Mouse (Mus musculus): ENCODE measurements around the gene Vps37b. TPM values are rescaled to one million over a fixed set of nuclear protein-coding genes. Genes with fewer than 3 reads are reported as not detected.

Vps37b gene
- polyA plus RNA-seq, 1 experiment from 2014 or later, result 51.2 TPM

- WGBS, result 89% methylated on average over 9 of the region's 9 CpGs
- no peaks in the 10 kb centered on the region for H3K27me3 ChIP-seq (ENCODE audit: poor library complexity, severe bottlenecking)
- H3K36me3 ChIP-seq (replicated peaks), result no peaks in the 10 kb centered on the region
- no peaks in the 10 kb centered on the region for H3K9me3 ChIP-seq
- peak overlapping the region; percentile 44; the same call in 1 of the 2 replicates for H3K27ac ChIP-seq
- H3K4me3 ChIP-seq, result no peak overlapping the region
- DNase-seq (ENCODE audit: extremely low spot score, low spot score), result no peak
- H3K4me1 ChIP-seq, result peaks cover 48% of the 10 kb centered on the region
These were observed 9.0 kb upstream of the Vps37b start for GRCm38 (mm10) chr5:124041097-124041496.

DNA sequence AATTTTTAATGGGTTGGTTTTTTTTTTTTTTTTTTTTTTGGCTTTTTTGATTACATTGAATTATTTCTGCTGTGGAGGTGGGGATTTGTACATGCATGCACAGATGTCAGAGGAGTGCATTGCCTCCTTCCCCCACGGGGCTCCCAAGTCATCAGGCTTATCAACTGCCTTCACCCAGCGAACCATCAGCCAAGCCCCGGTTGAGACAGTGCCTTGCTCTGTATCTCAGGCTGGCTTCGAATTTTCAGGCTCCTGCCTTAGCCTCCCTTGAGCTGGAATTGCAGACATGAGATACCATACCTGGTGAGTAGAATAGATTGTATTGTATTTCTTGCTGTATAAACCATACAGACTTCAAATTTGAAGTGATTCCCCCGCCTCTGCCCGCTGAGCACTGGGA lies 7.5 kb upstream of the Vps37b start:
- 87% methylated on average over 6 of the region's 6 CpGs for WGBS
- H3K9me3 ChIP-seq, result no peaks in the 10 kb centered on the region
- DNase-seq (ENCODE audit: extremely low spot score, low spot score), result no peak
- no peak overlapping the region for H3K27ac ChIP-seq
- no peaks in the 10 kb centered on the region for H3K27me3 ChIP-seq (ENCODE audit: poor library complexity, severe bottlenecking)
- no peaks in the 10 kb centered on the region for H3K36me3 ChIP-seq (replicated peaks)
- H3K4me3 ChIP-seq, result no peak overlapping the region
- H3K4me1 ChIP-seq, result peaks cover 39% of the 10 kb centered on the region

GRCm38 (mm10) chr5:124036836-124037235 lies 4.8 kb upstream of the Vps37b start:
- Histone ChIP-seq H3K4me1 (peaks cover 23% of the 10 kb centered on the region), H3K4me3 (no peak overlapping the region), H3K27ac (peak overlapping the region; percentile 71), H3K9me3 (no peaks in the 10 kb centered on the region), H3K36me3 (replicated peaks) (no peaks in the 10 kb centered on the region), H3K27me3 (ENCODE audit: poor library complexity, severe bottlenecking) (no peaks in the 10 kb centered on the region)
- DNase-seq (ENCODE audit: extremely low spot score, low spot score), result peak; percentile 63
- whole genome bisulfite sequencing, result 36% methylated on average over 5 of the region's 5 CpGs

- WGBS, result 44% methylated on average over 6 of the region's 6 CpGs
- DNase-seq (ENCODE audit: extremely low spot score, low spot score), result no peak
- H3K4me3 ChIP-seq, result no peak overlapping the region
- H3K4me1 ChIP-seq, result peaks cover 26% of the 10 kb centered on the region
- peak overlapping the region; percentile 71 for H3K27ac ChIP-seq
- no peaks in the 10 kb centered on the region for H3K36me3 ChIP-seq (replicated peaks)
- H3K9me3 ChIP-seq, result no peaks in the 10 kb centered on the region
- no peaks in the 10 kb centered on the region for H3K27me3 ChIP-seq (ENCODE audit: poor library complexity, severe bottlenecking)
These were observed 4.3 kb upstream of the Vps37b start for GRCm38 (mm10) chr5:124036341-124036740.

DNA sequence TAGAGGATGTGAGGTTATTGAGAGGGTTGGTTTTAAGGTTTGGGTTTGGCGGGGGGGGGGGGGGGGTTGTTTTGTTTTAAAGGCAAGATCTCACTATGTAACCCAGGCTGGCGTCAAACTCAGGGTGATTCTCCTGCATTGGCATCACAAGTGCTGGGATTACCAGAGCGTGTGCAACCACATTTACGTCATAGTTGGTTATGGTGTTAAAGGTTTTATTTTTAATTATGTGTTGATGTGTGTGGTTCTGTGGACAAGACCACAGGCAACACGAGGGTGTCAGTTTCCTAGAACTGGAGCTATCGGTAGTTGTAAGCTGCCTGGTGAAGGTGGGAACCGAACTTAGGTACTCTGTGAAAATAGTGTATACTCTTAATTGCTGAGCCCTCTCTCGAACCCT lies 3.7 kb upstream of the Vps37b start:
- Histone ChIP-seq H3K4me3 (no peak overlapping the region), H3K4me1 (peaks cover 31% of the 10 kb centered on the region), H3K9me3 (no peaks in the 10 kb centered on the region), H3K27ac (peak overlapping the region; percentile 71; the same call in 1 of the 2 replicates), H3K27me3 (ENCODE audit: poor library complexity, severe bottlenecking) (no peaks in the 10 kb centered on the region), H3K36me3 (replicated peaks) (no peaks in the 10 kb centered on the region)
- no peak for DNase-seq (ENCODE audit: extremely low spot score, low spot score)
- 85% methylated on average over 8 of the region's 8 CpGs for WGBS

- WGBS, result 94% methylated on average over 9 of the region's 9 CpGs
These were observed 3.3 kb upstream of the Vps37b start for GRCm38 (mm10) chr5:124035406-124035805.

GRCm38 (mm10) chr5:124034471-124034870 lies 2.4 kb upstream of the Vps37b start:
- 81% methylated on average over 11 of the region's 11 CpGs for WGBS

More at GRCm38 (mm10) chr5:124035406-124035805, 3.3 kb upstream of the Vps37b start:
- Histone ChIP-seq H3K27ac (0 out of 2 replicates have a peak overlapping the region, but pooled peaks have one; percentile 15), H3K36me3 (replicated peaks) (no peaks in the 10 kb centered on the region), H3K9me3 (no peaks in the 10 kb centered on the region), H3K27me3 (ENCODE audit: poor library complexity, severe bottlenecking) (no peaks in the 10 kb centered on the region), H3K4me1 (peaks cover 35% of the 10 kb centered on the region), H3K4me3 (no peak overlapping the region)
- no peak for DNase-seq (ENCODE audit: extremely low spot score, low spot score)

DNA sequence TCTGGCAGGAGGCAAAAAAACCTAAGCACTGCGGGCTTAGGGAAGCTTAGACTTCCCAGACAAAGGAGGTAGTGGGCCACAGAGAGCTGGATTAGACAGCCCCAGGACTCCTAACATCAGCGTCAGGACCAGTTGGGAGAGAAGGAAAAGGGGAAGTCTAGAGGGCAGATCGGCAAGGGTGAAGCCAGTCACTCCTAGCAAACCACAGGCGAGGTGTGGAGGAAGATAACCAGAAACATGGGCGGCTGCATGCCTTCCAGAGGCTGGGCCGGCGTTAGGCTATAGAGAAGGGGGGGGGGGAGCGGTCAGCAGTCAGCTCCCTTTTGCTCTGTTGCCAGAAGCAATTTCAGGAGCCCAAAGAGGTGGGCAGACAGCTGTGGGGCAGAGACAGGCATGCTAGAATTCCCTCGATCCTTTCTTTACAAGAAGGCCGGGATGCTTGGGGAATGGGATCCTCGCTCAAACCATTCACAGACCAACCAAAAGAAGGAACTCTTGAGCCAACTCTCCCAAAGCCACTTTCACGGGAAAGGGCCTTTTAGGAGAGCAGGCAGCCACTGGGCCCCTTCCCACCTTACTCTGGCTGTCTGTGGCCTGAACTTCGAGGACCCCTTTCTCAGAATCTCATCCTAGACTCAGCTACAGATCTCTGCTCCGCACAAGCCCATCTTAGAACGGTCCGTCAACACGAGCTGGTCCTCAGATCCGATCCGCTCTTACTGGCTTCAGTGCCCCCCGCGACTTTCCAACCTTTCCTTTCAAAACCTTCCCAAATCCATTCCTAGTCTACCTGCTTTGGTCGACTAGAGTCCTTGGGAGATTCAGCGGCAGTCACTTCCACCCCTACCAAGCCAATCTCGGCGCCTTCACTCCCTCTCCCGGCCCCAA lies 758 bp downstream of the Vps37b start:
- peak; percentile 47 for DNase-seq (ENCODE audit: extremely low spot score, low spot score)
- Histone ChIP-seq H3K9me3 (no peaks in the 10 kb centered on the region), H3K36me3 (replicated peaks) (peaks cover 37% of the 10 kb centered on the region), H3K4me3 (peak overlapping the region; percentile 89), H3K27ac (peak overlapping the region; percentile 97), H3K4me1 (peaks cover 63% of the 10 kb centered on the region), H3K27me3 (ENCODE audit: poor library complexity, severe bottlenecking) (no peaks in the 10 kb centered on the region)
- under 1% methylated on average over 26 of the region's 26 CpGs for WGBS

More at GRCm38 (mm10) chr5:124034471-124034870, 2.4 kb upstream of the Vps37b start:
- no peak overlapping the region for H3K27ac ChIP-seq
- no peaks in the 10 kb centered on the region for H3K9me3 ChIP-seq
- no peak overlapping the region for H3K4me3 ChIP-seq
- DNase-seq (ENCODE audit: extremely low spot score, low spot score), result no peak
- peaks cover 45% of the 10 kb centered on the region for H3K4me1 ChIP-seq
- peaks cover 8% of the 10 kb centered on the region for H3K36me3 ChIP-seq (replicated peaks)
- no peaks in the 10 kb centered on the region for H3K27me3 ChIP-seq (ENCODE audit: poor library complexity, severe bottlenecking)

GRCm38 (mm10) chr5:124030386-124031067 lies 1.5 kb downstream of the Vps37b start:
- Histone ChIP-seq H3K36me3 (replicated peaks) (peaks cover 44% of the 10 kb centered on the region), H3K27ac (peak overlapping the region; percentile 97), H3K27me3 (ENCODE audit: poor library complexity, severe bottlenecking) (no peaks in the 10 kb centered on the region), H3K4me1 (peaks cover 66% of the 10 kb centered on the region), H3K9me3 (no peaks in the 10 kb centered on the region), H3K4me3 (peak overlapping the region; percentile 89)
- 55% methylated on average over 12 of the region's 12 CpGs for WGBS
- DNase-seq (ENCODE audit: extremely low spot score, low spot score), result no peak

GRCm38 (mm10) chr5:124029220-124030035 lies 2.6 kb downstream of the Vps37b start:
- WGBS, result 95% methylated on average over 19 of the region's 19 CpGs
- Histone ChIP-seq H3K4me1 (peaks cover 77% of the 10 kb centered on the region), H3K27me3 (ENCODE audit: poor library complexity, severe bottlenecking) (no peaks in the 10 kb centered on the region), H3K4me3 (0 out of 2 replicates have a peak overlapping the region, but pooled peaks have one; percentile 6), H3K36me3 (replicated peaks) (peaks cover 48% of the 10 kb centered on the region), H3K27ac (no peak overlapping the region), H3K9me3 (no peaks in the 10 kb centered on the region)
- DNase-seq (ENCODE audit: extremely low spot score, low spot score), result no peak

DNA sequence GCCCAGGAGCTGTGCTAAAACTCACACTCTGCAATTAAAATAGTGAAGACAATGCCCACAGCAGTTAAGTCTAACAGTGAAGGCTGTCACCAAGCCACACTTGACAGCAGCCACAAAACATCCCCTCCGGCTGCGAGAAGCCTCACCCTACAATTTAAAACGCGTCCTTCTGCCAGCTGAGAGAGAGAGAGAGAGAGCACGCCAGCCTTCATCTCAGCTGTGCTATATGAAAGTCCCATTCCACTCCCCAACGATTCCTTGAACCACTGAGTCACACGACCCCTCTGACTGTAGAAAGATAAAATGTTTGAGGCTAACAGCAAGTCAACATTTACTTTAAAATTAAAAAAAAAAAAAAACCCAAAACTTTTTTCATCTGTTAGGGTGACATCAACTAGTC lies 3.4 kb downstream of the Vps37b start:
- Histone ChIP-seq H3K4me1 (peaks cover 84% of the 10 kb centered on the region), H3K27ac (peak overlapping the region; percentile 75; the same call in 1 of the 2 replicates), H3K9me3 (no peaks in the 10 kb centered on the region), H3K36me3 (replicated peaks) (peaks cover 48% of the 10 kb centered on the region), H3K4me3 (peak overlapping the region; percentile 18; the same call in 1 of the 2 replicates), H3K27me3 (ENCODE audit: poor library complexity, severe bottlenecking) (no peaks in the 10 kb centered on the region)
- DNase-seq (ENCODE audit: extremely low spot score, low spot score), result no peak
- 90% methylated on average over 7 of the region's 7 CpGs for WGBS
